ENCODE assay signal across 8 mouse cellular contexts in genomic region chr16:18211417-18212171, GRCm38 (mm10). TPM values are rescaled to one million over a fixed set of nuclear protein-coding genes. Genes with fewer than 3 reads are reported as not detected.
DNase-seq lines count a peak whose midpoint lies in the region; ATAC-seq lines count a peak whose summit lies in the region.

No protein-coding gene starts in this region.

- 46% methylated on average over 10 of the region's 10 CpGs for WGBS in hindbrain, embryonic 11.5 days
- 48% methylated on average over 10 of the region's 10 CpGs for WGBS in hindbrain, embryonic 12.5 days
- 44% methylated on average over 10 of the region's 10 CpGs for WGBS in limb, embryonic 13.5 days

- peak; percentile 93 for DNase-seq in hindbrain, embryonic 11.5 days (ENCODE audit: low spot score)
- peak; percentile 89 for DNase-seq in gastrocnemius, postnatal 14 days
- DNase-seq in kidney, adult 9 months: peak; percentile 84
- peak; percentile 54 to 57 for DNase-seq in spleen, postnatal 36 days (ENCODE audit: low spot score in 2 of 2)

- H3K27ac ChIP-seq in hindbrain, embryonic 11.5 days (ENCODE audit: low read depth, low read length): no peak overlapping the region
- no peak overlapping the region for H3K27ac ChIP-seq in hindbrain, embryonic 12.5 days
- H3K27ac ChIP-seq in limb, embryonic 13.5 days: no peak overlapping the region

- no peak overlapping the region for H3K4me3 ChIP-seq in hindbrain, embryonic 11.5 days (ENCODE audit: low read depth, low read length)
- no peak overlapping the region for H3K4me3 ChIP-seq in hindbrain, embryonic 12.5 days
- no peak overlapping the region for H3K4me3 ChIP-seq in limb, embryonic 13.5 days

- H3K4me2 ChIP-seq in hindbrain, embryonic 11.5 days (replicated peaks; ENCODE audit: low read depth, low read length): no peak overlapping the region
- no peak overlapping the region for H3K4me2 ChIP-seq in hindbrain, embryonic 12.5 days (replicated peaks)
- no peak overlapping the region for H3K4me2 ChIP-seq in limb, embryonic 13.5 days (replicated peaks)

- no peak overlapping the region for H3K9ac ChIP-seq in hindbrain, embryonic 11.5 days (ENCODE audit: low read depth, low read length)
- H3K9ac ChIP-seq in hindbrain, embryonic 12.5 days: no peak overlapping the region
- H3K9ac ChIP-seq in limb, embryonic 13.5 days: no peak overlapping the region

- H3K4me1 ChIP-seq in hindbrain, embryonic 11.5 days (replicated peaks; ENCODE audit: control insufficient read depth, insufficient read depth, low read length): peaks cover 16% of the 10 kb centered on the region
- peaks cover 47% of the 10 kb centered on the region for H3K4me1 ChIP-seq in hindbrain, embryonic 12.5 days
- H3K4me1 ChIP-seq in limb, embryonic 13.5 days: peaks cover 19% of the 10 kb centered on the region

- no peaks in the 10 kb centered on the region for H3K27me3 ChIP-seq in hindbrain, embryonic 11.5 days (ENCODE audit: control insufficient read depth, insufficient read depth, low read length)
- no peaks in the 10 kb centered on the region for H3K27me3 ChIP-seq in hindbrain, embryonic 12.5 days
- peaks cover 28% of the 10 kb centered on the region for H3K27me3 ChIP-seq in limb, embryonic 13.5 days

- no peaks in the 10 kb centered on the region for H3K36me3 ChIP-seq in hindbrain, embryonic 11.5 days (ENCODE audit: control insufficient read depth, insufficient read depth, low read length)
- H3K36me3 ChIP-seq in hindbrain, embryonic 12.5 days: no peaks in the 10 kb centered on the region
- H3K36me3 ChIP-seq in limb, embryonic 13.5 days: no peaks in the 10 kb centered on the region

- intact Hi-C loops in gastrocnemius, postnatal 14 days (cut with DNase I; ENCODE audit: low total_unique reads): loop anchor here (5.0 to 10.0 kb wide), 2 partner anchors 34 to 157 kb away; partner anchors contain the start of gene Dgcr6

- H3K9me3 ChIP-seq in hindbrain, embryonic 11.5 days (ENCODE audit: control insufficient read depth, low read length): no peaks in the 10 kb centered on the region
- no peaks in the 10 kb centered on the region for H3K9me3 ChIP-seq in hindbrain, embryonic 12.5 days (replicated peaks)
- H3K9me3 ChIP-seq in limb, embryonic 13.5 days: no peaks in the 10 kb centered on the region

- no peak for ATAC-seq in hindbrain, embryonic 11.5 days (ENCODE audit: low FRiP score)
- no peak for ATAC-seq in hindbrain, embryonic 12.5 days (ENCODE audit: low FRiP score)
- ATAC-seq in common myeloid progenitor, adult 5-6 weeks (replicated peaks; ENCODE audit: low read depth, poor library complexity, severe bottlenecking): peak; percentile 75
- peak; percentile 12; the same call in 1 of the 2 replicates for ATAC-seq in limb, embryonic 13.5 days (ENCODE audit: low FRiP score, low read depth)
- ATAC-seq in monocyte, adult 5-6 weeks (replicated peaks; ENCODE audit: insufficient number of reproducible peaks, low FRiP score, low TSS enrichment, poor library complexity, severe bottlenecking): 0 out of 2 replicates have a peak, but pooled peaks have one; percentile 37

RNA-seq across cellular contexts. Expression of gene Ccdc188, which starts 6.1 kb away (rescaled TPM):
- polyA plus RNA-seq in hindbrain, embryonic 11.5 days (2014; fragmentation: Nextera tagmentation; extraction: Ambion mirVana): not detected in 2 replicates
- not detected in 2 replicates for polyA plus RNA-seq in hindbrain, embryonic 12.5 days (2016; fragmentation: Nextera tagmentation; extraction: Ambion mirVana)
- not detected in 2 replicates for total RNA-seq in common myeloid progenitor, adult 5-6 weeks (2017)
- total RNA-seq in gastrocnemius, postnatal 14 days (2021): not detected
- not detected in 2 replicates for polyA plus RNA-seq in limb, embryonic 13.5 days (2015; fragmentation: Nextera tagmentation; extraction: Ambion mirVana)
- not detected in 3 replicates for total RNA-seq in monocyte, adult 5-6 weeks (2017)

RNA-seq across cellular contexts. Expression of gene Zdhhc8, which starts 23.3 kb away (rescaled TPM):
- polyA plus RNA-seq in hindbrain, embryonic 11.5 days (2014; fragmentation: Nextera tagmentation; extraction: Ambion mirVana): 7.5 and 8.3 TPM in 2 replicates
- polyA plus RNA-seq in hindbrain, embryonic 12.5 days (2016; fragmentation: Nextera tagmentation; extraction: Ambion mirVana): 19.4 TPM in 2 replicates
- 3.6 and 10.1 TPM in 2 replicates for total RNA-seq in common myeloid progenitor, adult 5-6 weeks (2017)
- total RNA-seq in gastrocnemius, postnatal 14 days (2021): 10 to 100 TPM; 20.3 to 21.7 TPM
- polyA plus RNA-seq in limb, embryonic 13.5 days (2015; fragmentation: Nextera tagmentation; extraction: Ambion mirVana): 18.7 and 21.2 TPM in 2 replicates
- total RNA-seq in monocyte, adult 5-6 weeks (2017): 0.76 to 6.5 TPM (median 1.2 TPM) in 3 replicates

RNA-seq across cellular contexts. Expression of gene Trmt2a, which starts 36.9 kb away (rescaled TPM):
- polyA plus RNA-seq in hindbrain, embryonic 11.5 days (2014; fragmentation: Nextera tagmentation; extraction: Ambion mirVana): 77.0 and 85.0 TPM in 2 replicates
- 99.6 and 102 TPM in 2 replicates for polyA plus RNA-seq in hindbrain, embryonic 12.5 days (2016; fragmentation: Nextera tagmentation; extraction: Ambion mirVana)
- 86.6 and 110 TPM in 2 replicates for total RNA-seq in common myeloid progenitor, adult 5-6 weeks (2017)
- total RNA-seq in gastrocnemius, postnatal 14 days (2021): 10 to 100 TPM; 12.1 to 12.7 TPM
- polyA plus RNA-seq in limb, embryonic 13.5 days (2015; fragmentation: Nextera tagmentation; extraction: Ambion mirVana): 111 and 113 TPM in 2 replicates
- total RNA-seq in monocyte, adult 5-6 weeks (2017): 78.5 to 79.6 TPM (median 79.2 TPM) in 3 replicates

RNA-seq across cellular contexts. Expression of gene Ranbp1, which starts 36.9 kb away (rescaled TPM):
- 1,115 and 1,160 TPM in 2 replicates for polyA plus RNA-seq in hindbrain, embryonic 11.5 days (2014; fragmentation: Nextera tagmentation; extraction: Ambion mirVana)
- 675 and 701 TPM in 2 replicates for polyA plus RNA-seq in hindbrain, embryonic 12.5 days (2016; fragmentation: Nextera tagmentation; extraction: Ambion mirVana)
- 518 and 584 TPM in 2 replicates for total RNA-seq in common myeloid progenitor, adult 5-6 weeks (2017)
- total RNA-seq in gastrocnemius, postnatal 14 days (2021): 10 to 100 TPM; 28.7 to 42.6 TPM
- 641 and 645 TPM in 2 replicates for polyA plus RNA-seq in limb, embryonic 13.5 days (2015; fragmentation: Nextera tagmentation; extraction: Ambion mirVana)
- total RNA-seq in monocyte, adult 5-6 weeks (2017): 90.8 to 134 TPM (median 92.1 TPM) in 3 replicates

RNA-seq across cellular contexts. Expression of gene Gm49776, which starts 46.5 kb away (rescaled TPM):
- 1.4 and 1.6 TPM in 2 replicates for polyA plus RNA-seq in hindbrain, embryonic 11.5 days (2014; fragmentation: Nextera tagmentation; extraction: Ambion mirVana)
- polyA plus RNA-seq in hindbrain, embryonic 12.5 days (2016; fragmentation: Nextera tagmentation; extraction: Ambion mirVana): 1.7 and 3.9 TPM in 2 replicates
- total RNA-seq in common myeloid progenitor, adult 5-6 weeks (2017): not detected in 2 replicates
- not detected for total RNA-seq in gastrocnemius, postnatal 14 days (2021)
- polyA plus RNA-seq in limb, embryonic 13.5 days (2015; fragmentation: Nextera tagmentation; extraction: Ambion mirVana): 3.5 TPM in 1 of 2 replicates, not detected in the other
- 4.2 TPM in 1 of 3 replicates, not detected in the others for total RNA-seq in monocyte, adult 5-6 weeks (2017)

Comparison
In these comparisons a context has a peak if more than half of its experiments do, and no peak if none do; other contexts are left out.
1. ATAC-seq: peak in common myeloid progenitor, adult 5-6 weeks (single experiment), limb, embryonic 13.5 days (single experiment) and monocyte, adult 5-6 weeks (single experiment); none in hindbrain, embryonic 11.5 days (single experiment) and hindbrain, embryonic 12.5 days (single experiment).
2. Peak in every context shown above with its lines, with median percentiles within 50 percentile points of each other: DNase-seq.